Mouse (Mus musculus): ENCODE results near the gene Adamtsl5.

DNA sequence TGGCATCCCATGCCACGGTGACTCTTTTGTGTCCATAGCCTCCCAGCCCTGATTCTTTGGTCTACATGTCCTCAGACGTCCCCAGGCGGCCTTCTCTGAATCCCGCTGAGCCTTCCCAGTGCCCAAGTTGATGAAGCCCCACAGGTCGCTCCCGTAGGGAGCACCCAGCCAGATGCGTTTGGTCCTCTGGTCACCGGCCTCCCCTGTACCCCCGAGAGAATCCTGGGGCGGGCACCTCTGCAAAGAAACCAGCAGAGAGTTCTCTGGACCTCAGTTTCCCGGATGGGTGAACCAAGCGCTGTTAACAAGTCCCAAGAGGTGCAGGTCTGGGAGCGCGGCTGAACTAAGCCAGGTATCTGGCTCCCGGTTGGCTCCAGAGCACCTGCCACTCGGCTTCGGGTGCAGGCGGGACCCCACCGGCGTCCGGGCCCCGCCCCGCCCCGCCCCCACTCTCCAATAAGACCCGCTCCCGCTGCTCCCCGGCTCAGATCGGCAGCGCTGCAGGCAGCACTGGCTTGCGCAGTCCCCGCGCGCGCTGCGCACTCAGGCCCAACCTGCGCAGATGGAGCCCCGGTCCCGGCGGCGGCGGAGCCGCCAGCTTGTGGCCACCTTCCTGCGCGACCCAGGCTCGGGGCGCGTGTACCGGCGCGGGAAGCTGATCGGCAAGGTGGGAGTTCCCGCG is 7.9 kb upstream of the Adamtsl5 start, which contains the start of gene Plk5:
- TF ChIP-seq POLR2A (IDR thresholded peaks at IDR 0.05; ENCODE audit: low read depth, low read length) (no peak), CTCF (conservative IDR thresholded peaks at IDR 0.05; ENCODE audit: insufficient read depth, insufficient read length, low read depth, low read length) (no peak)

All from kidney, adult 2 months (tissue).